Mouse (Mus musculus): ENCODE measurements around the gene Pcbp4.

Gene Pcbp4

DNA sequence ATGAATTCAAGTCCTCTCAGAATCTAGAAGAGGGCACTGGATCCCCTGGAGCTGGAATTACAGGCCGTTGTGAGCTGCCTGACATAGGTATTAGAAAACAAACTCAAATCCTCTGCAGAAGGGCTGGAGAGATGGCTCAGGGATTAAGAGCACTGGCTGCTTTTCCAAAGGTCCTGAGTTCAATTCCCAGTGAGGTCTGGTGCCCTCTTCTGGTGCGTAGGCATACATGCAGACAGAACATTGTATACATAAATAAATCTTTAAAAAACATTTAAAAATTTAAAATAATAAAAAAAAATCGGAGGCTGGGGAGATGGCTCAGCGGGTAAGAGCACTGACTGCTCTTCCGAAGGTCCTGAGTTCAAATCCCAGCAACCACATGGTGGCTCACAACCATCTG is 10.4 kb upstream of the Pcbp4 start:
- in situ Hi-C loops (cut with MboI, MseI) = loop anchor here (10.0 kb wide), 1 partner anchor 1102 kb away; the partner anchor contains the start of genes Cyb561d2, Nprl2 and Zmynd10

DNA sequence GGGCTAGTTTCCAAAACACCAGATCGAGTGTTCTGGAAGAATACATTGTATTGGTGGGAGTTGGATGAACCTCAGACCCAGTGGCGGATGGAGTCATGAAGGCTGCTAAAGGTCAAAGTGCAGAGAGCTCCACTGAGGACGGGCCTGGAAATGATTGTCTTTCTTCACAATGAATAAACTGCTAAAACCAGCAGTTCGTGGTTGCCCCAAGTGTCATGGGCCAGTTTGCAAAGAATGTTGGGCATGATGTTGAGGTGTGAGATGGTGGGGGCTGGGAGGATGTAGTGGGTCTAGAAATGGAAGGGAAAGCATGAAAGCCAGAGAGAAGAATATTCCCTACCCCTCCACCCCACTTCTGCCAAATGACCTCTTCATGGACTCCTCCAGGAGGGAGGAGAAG is 8.3 kb upstream of the Pcbp4 start:
- in situ Hi-C loops (cut with MboI, MseI) = loop anchor here (10.0 kb wide), 1 partner anchor 1100 kb away; the partner anchor contains the start of genes Cyb561d2, Nprl2 and Zmynd10

DNA sequence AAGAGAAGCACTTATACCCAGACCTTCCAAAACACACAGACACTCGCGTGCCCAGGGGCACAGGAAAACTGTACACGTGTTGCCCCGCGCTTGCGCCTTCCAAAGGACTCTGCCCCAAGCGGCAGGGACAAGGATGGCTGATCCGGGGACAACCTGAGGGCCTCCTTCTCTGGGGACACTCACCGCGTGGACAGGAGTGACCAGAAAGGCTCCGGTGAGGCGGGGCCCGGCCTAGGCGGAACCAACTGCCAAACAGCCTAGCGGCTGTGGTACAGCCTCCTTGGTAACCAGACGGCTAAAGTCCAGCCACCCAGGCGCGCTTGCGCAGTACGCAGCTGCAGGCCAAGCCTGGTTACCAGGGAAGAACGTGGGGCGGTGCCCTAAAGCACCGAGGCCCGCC is 5.7 kb upstream of the Pcbp4 start, which contains the start of the genes Abhd14b and Abhd14a:
Gene Abhd14b (plus strand): TSS at position 112 of the 400 bp plus-strand sequence.
Gene Abhd14a (minus strand): TSS at position 331 of the 400 bp plus-strand sequence.
- in situ Hi-C loops (cut with MboI, MseI) = loop anchor here (10.0 kb wide), 1 partner anchor 1097 kb away; the partner anchor contains the start of genes Cyb561d2, Nprl2 and Zmynd10

DNA sequence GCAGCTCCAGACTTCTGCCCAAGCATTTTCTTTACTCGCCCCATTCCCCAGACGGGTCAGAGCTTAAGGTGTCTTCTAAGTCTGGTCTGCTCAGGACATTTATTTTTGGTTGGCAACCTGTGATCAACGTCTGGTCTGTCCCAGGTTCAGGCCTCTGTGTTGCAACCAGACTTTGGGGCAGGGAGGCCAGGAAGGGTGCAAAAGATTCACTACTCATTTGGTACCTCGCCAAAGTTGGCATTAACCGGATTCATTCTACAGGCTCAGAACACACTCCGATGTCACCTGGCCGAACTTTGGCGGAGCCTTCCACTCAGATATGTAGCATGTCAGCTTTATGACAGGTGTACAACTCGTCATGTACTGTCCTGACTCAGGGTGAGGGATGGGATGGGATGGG is 5.1 kb upstream of the Pcbp4 start:
- in situ Hi-C loops (cut with MboI, MseI) = loop anchor here (10.0 kb wide), 1 partner anchor 1097 kb away; the partner anchor contains the start of genes Cyb561d2, Nprl2 and Zmynd10

DNA sequence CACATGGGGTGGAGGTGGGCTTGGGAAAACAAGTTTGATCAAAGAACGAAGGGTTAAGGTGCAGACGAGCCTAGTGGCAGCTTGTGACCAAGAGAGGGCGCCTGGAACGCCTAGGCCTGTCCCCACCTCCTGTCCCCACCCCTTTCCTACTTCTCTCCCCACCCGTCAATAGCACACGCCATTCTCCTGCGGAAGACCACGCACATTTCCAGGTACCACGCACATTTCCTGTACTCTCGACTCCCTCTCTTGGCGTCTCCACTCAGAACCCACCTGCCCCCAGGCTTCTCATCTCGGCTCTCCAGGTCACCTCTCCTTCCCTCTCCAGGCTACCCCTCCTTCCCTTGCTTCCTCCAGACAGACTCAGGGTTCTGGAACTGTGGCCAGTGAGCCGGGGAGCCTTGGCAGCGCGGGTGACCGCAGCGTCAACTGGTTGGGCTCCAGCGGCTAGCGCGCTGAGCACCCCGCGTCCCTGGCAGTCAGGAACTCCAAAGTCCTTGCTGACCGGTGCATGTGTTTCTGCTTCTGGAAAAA is 4.5 kb upstream of the Pcbp4 start:
- in situ Hi-C loops (cut with MboI, MseI) = loop anchor here (10.0 kb wide), 1 partner anchor 1096 kb away; the partner anchor contains the start of genes Cyb561d2, Nprl2 and Zmynd10

DNA sequence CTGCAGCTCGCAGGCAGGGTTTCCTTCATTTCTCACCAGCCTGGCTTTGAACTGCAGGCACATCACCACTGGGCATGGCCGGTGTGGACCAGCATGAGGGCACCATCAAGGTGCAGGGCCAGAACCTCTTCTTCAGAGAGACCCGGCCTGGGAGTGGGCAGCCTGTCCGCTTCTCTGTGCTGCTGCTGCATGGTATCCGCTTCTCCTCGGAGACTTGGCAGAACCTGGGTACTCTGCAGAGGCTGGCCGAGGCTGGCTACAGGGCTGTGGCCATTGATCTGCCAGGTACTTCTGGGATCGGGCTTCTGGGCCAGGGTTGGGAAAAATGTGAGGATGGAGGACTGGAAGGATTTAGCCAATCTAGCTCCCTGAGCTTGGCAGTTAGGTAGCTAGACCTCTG is 3.1 kb upstream of the Pcbp4 start:
- in situ Hi-C loops (cut with MboI, MseI) = loop anchor here (10.0 kb wide), 1 partner anchor 1095 kb away; the partner anchor contains the start of genes Cyb561d2, Nprl2 and Zmynd10

DNA sequence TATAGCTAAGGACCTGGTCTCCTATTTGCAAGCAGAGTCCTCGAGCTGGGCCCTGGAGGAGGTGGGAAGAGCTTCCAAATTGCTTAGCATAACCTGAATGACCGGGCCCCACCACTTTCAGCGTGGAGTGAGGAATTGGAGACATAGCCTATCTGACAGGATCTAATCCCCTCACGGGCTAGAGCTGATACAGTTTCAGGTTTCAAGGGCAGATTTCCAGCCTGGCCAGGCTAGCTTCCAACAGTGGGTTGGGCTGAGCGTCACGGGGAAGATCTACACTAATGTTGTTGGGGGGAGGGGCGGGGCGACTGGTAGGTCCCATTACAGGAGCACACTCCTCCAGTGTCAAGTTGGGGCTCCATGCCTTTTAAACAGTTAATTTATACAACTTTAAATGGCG is 2.4 kb upstream of the Pcbp4 start:
- in situ Hi-C loops (cut with MboI, MseI) = no loop called here

DNA sequence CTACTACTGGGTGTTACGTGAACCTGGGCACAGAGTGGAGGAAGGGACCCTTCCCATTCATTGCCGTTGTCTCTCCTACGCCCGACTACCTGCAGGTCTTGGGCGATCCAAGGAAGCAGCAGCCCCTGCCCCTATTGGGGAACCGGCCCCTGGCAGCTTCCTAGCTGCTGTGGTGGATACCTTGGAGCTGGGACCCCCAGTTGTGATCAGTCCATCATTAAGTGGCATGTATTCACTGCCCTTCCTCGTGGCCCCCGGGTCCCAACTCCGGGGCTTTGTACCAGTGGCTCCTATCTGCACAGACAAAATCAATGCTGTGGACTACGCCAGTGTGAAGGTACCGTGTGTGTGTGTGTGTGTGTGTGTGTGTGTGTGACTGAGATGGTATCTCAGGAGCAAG is 1.8 kb upstream of the Pcbp4 start:
- in situ Hi-C loops (cut with MboI, MseI) = no loop called here

DNA sequence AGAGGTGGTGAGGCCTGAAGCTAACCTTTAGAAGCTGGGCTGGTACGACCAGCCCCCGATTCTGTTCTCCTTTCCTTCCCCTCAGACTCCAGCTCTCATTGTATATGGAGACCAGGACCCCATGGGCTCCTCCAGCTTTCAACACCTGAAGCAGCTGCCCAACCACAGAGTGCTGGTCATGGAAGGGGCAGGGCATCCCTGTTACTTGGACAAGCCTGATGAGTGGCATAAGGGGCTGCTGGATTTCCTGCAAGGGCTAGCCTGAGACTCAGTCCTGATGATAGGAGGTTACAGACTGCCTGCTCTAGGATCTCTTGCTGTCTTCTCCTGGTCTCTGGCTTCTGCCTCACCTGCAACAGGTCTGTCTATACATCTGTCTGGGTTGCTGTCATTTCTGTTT is 1.2 kb upstream of the Pcbp4 start:
- in situ Hi-C loops (cut with MboI, MseI) = no loop called here

DNA sequence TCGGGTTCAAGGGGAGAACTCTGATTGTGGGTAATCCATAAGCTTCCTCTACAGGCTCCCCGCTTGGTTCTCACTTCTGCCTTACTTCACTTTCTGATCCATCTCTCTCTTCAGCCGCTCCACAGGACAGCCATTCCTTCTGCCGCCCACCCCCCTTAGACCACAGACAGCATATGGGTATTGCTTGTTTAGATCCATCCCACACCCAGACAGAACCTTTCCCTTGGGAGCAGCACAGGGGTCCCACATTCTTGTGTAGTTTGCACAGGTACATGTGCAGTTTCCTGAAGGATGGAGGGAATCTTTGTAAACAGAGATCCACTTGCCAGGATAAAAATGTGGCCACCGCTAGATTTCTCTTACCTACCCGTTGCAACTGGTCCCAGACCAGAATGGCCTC is 740 bp upstream of the Pcbp4 start:
- in situ Hi-C loops (cut with MboI, MseI) = no loop called here

DNA sequence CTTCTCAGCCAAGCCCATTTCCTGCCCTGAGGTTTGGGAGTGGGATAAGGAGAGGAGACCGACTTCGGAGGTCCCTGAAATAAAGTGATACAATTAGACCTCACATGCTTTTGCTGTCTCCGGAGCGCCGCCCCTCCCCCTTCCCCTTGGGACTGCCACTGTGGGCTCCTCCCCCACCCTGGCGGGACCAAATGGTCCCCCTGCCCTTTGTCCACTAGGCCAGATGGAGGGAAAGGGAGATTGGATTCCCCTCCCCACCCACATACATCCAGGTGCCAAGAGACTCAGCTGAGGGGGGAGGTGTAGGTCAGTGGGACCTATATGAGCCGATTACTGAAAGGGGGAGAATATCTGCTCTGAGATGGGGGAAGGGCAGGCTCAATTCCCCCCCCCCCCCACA is 270 bp upstream of the Pcbp4 start:
- in situ Hi-C loops (cut with MboI, MseI) = no loop called here

DNA sequence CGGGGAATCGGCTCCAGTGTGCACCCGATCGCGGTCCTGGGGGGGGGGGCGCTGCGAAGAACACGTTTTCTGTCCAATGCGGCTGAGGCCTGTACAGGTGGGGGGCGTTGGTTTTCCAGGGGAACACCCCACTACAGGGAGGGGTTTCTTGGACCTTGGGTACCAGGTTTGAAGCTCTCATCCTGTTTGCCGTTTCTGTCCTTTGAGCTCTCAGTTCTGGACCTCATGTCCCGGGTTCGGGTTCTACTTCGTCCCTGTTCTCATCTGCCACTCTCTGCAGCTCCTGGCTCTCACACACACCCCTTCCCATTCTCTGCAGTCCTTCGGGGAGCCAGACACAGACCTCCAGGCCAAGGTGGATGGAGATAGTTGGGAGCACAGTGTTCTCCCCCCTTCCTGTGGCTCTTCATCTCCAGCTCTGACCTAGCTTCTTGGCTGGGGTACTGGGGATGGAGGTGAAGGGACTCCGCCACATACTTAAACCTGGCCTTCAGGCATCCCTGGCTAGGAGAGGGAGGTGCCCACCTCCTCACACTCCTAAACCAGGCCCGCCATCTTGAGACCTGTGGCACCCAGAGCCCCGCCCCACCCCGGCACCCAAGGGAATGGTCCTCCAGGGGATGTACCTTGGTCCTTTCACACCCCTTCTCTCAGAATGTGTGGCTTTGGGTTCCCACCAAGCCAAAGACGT is 1.1 kb downstream of the Pcbp4 start:
- in situ Hi-C loops (cut with MboI, MseI) = no loop called here

DNA sequence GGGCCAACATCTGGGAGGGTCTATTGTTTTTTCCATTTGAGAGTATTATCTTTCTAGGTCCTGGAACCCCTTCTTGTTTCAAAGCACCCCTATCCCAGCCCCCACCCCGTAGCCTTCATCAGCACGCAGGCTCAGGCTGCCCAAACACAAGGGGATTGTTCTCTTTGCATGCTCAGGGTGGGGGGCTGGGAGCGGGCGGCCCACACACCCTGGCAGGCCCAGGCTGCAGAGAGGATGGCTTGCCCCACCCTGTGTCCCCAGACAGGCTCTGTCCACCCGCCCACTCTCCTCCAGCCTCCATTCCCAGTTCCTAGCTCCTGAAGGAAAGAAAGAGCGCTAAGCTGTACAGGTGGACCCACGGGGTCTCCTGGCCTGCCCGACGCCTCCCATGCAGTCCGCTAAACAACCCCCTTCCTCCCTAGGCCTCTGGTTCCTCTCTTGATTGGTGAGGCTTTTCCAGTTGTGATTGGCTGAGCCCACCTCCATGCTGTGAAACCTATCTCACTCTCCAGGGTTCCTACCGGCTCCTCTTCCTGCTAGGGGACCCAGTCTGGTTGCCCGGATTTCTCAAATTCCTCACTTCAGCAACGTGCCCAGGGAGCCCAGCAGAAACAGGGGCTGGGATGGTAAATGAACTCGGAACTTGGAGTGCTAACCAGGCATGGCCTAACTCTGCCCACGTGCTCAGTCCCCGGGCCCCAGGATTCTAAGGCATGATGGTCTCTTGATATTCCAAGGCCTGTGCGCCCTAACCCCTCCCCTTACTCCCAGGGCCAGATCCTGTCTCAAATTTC is 2.0 kb downstream of the Pcbp4 start:
- in situ Hi-C loops (cut with MboI, MseI) = no loop called here

DNA sequence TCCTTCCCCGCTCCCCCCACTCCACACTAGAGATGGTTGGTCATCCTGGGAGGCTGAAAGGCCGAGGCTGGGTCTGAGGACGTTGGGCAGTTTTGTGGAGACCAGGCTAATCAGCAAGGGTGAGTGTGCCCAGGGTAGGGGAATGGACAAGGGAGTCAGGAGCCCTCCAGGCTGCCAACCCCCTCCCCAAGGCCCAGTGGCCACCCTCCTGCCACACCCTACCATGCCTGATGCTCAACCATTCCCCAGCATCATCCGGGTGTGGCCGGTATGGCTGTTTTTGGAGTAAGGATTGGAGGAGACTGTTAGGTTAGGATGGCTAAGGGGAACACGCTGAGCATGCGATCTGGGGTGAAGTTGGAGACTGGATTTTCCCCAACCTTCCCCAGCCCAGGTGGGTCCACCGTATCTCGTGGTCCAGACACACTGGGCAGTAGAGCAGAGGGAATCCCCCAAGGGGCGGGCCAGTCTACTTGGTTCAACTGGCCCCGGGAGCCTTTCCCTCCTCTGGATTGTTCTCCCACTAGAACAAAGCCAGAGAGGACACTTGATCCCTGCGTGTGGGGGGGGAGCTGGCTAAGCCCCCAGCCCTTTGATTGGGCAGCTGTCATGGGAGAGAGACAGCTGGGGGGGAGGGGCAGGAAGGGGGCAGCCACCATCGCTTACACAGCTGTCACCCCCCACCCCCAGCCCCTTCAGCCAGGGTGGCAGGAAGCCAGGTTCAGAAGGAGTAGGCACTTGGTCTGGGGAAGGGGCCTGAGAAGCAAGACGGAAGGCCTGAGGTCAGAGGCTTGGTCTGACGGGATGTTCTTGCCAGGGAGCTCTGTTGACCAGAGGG is 3.5 kb downstream of the Pcbp4 start:
- in situ Hi-C loops (cut with MboI, MseI) = no loop called here

DNA sequence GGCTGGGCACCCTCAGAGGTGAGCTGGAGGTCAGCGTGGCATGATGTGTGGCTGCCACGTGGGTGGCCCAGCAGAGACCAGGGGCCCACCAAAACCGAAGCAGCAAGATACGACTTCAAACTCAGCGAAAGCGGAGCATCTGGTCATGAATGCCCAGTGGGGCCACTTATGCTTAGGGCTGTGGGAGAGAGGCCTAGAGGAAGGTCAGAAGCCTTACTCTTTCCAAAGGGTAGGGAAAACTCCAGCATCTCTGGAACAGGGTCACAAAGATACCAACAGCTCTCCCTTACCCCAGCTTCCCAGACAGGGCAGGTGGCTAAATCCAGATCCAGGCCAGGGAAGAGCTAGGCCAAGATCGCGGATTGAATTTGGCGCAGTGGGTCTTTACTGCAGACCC is 4.1 kb downstream of the Pcbp4 start:
- in situ Hi-C loops (cut with MboI, MseI) = no loop called here

DNA sequence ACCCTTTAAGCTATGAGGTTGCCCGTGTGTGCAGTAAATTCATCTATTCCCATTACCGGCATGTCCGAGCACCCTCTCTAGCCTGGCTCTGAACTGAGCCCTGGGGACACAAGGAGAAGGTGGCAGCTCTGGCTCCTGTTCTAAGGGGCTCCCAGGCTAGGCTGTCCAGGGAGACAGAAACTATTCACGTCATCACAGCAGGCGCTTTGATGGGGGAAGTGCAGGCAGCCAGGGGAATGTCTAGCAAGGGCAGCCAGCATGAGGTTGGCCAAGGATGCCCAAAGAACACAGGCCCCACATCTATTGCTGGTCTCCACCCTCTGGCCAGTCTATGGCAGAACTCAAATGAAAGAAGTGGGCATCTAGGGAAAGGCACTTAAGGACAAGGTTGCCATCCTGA is 4.8 kb downstream of the Pcbp4 start:
- in situ Hi-C loops (cut with MboI, MseI) = no loop called here

DNA sequence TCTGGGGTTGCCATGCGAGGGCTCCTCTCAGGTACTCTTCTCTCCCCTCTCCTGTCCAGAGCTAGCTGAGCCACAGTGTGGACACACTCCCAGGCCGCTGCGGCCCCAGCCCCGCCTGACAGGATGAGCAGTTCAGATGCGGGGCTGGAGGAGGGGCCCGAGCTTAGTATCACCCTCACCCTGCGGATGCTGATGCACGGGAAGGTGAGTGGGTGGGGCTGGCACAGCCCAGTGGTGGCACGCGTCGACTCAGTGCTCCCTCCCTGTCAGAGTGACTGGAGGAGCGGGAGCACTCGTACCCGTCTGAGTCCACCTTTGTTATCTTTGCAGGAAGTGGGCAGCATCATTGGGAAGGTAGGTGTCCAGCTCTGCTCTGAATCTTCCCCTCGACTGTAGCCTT is 6.9 kb downstream of the Pcbp4 start:
- in situ Hi-C loops (cut with MboI, MseI) = no loop called here

DNA sequence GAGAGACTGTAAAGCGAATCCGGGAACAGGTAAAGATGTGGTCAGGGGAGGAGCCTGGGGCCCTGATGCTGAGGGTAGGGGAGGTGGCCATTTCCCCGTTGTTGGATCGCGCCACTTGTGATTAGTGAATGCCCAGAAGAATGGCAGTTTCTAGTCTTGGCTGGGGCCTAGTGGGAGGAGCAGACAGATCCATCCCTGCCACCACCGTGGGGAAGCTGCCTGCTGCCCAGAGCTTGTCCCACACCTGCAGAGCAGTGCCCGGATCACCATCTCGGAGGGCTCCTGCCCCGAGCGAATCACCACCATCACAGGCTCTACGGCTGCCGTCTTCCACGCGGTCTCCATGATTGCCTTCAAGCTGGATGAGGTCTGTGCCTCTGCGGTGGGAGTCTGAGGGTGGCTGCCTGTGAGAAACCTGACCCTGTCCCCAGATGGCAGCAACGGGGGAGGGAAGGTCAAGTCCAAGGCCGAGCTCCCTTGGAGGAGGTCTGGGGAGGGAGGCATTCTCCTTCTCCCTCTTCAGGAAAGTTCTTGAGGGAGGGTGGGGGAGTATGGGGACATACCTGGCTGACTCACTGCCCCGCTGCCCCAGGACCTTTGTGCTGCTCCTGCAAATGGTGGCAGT is 7.4 kb downstream of the Pcbp4 start:
- in situ Hi-C loops (cut with MboI, MseI) = no loop called here

DNA sequence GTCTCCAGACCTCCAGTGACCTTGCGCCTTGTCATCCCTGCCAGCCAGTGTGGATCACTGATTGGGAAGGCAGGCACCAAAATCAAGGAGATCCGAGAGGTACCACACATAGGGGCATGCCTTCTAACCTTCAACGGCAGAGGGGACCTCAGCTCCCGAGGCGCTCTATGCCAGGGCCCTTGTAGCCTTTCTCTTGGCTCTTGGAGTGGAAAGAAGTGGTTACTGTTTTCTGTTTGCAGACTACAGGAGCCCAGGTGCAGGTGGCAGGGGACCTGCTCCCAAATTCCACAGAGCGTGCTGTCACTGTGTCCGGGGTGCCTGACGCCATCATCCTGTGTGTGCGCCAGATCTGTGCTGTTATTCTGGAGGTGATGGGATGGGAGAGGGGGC is 7.9 kb downstream of the Pcbp4 start:
- in situ Hi-C loops (cut with MboI, MseI) = no loop called here

DNA sequence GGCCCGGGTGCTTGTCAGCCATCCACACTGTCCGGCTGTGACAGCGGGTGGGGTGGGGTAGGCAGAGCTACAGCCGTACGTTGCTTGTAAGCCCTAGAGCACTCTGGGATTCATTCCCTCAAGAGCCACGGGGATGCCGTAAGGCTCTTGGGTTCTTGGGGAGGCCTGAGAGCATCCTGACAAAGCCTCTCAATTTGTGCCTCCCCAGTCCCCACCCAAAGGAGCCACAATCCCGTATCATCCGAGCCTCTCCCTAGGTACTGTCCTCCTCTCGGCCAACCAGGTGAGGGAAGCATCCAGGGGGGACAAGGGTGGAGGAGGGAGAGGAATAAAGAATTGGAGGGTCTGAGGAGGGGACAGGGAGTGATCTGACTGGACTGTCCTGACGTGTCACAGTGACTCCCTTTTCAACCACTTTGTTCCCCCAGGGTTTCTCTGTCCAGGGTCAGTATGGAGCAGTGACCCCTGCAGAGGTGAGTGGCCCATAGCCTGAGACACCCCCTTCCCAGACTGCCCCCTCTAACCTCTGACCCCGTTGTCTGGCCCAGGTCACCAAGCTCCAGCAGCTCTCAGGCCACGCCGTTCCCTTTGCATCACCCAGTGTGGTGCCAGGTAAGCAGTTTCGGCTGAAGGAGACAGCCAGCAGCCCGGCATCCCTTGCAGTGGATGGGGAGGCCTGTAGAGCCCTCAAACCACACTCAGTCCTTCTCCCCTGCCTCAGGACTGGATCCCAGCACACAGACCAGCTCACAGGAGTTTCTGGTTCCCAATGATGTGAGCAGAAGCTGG is 8.7 kb downstream of the Pcbp4 start:
- in situ Hi-C loops (cut with MboI, MseI) = no loop called here

Data from T-helper 2 cell (primary cell).